Mouse (Mus musculus) lung, postnatal 36 days (tissue): ENCODE measurements around the gene Serp2.

Experiments
- DNase-seq: peaks from one replicate; pipeline ENCODE4 v3.0.0; 2022; ENCODE audit warnings: mixed read lengths

Serp2 gene

DNA sequence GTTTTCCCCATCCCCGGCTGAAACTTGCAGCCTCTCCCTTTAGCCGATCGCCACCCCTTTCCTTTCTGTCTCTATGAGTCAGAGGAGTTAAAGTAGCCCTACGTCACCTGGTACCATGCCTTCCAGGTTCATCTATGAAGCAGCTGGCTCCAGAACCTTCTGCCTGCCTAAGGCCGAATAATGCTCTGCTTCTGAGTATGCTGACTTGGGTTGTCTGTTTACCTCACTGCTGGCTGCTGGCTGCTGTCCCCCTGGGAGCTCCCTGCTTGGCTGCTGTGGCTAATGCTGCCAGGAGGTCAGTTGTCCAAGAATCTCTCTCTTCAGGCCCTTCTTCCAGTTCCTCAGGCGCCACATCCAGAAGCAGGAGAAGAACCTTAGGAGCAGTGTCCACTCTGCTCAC is 30.2 kb downstream of the Serp2 start:
- no peak for DNase-seq

DNA sequence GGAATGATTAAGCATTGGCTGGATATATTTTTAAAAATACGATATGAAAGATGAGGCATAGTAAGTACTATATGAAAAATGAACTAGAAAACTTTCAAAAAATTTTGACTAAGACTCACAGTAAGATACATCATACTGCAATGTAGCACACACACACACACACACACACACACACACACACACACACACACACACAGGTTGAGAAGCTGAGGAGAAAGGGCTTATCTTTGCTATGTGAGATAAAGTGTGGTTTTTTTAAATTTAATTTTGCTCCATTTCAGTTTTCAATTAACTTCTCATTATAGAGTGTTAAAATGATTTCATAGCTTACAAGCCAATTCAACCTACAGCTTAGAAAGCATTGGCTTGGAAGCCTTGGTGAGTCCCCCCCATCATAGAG is 33.3 kb downstream of the Serp2 start:
- no peak for DNase-seq

DNA sequence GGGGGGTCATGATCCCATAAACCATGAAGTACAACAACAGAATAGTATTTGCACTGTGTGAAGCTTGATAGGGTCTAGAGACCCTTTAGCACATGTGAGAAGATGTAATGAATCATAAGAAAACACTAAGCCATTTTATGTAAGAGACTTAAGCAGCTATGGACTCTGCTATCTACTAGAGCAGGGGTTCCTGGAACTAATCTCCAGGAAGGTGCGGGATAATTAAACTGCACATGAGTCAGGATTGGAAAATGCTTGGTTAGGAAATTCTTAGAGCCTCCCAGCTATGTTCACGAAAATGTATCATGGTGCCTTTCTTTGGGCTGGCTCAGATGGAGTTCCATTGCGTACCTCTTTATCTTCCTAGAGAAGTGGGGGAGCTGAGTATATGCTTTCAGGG is 35.4 kb downstream of the Serp2 start:
- DNase-seq = no peak

DNA sequence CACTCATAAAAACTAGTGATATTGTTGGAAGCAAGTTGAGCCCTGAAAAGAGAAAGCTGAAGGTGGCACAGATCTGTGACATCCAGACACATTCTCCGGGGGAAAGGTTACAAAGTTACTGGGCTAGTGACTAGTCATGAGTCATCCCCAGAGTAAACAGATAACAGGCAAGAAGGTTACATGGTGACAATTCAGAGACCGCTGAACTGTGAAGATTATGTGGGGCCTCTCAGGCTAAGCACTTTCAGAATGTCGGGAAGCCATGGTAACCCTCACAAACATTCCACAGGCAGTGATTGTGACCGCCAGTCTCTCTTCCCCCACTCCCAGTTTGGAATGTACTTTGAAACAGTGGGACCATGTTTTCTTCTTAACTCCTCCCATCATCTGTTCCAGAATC is 36.1 kb downstream of the Serp2 start:
- DNase-seq = no peak

DNA sequence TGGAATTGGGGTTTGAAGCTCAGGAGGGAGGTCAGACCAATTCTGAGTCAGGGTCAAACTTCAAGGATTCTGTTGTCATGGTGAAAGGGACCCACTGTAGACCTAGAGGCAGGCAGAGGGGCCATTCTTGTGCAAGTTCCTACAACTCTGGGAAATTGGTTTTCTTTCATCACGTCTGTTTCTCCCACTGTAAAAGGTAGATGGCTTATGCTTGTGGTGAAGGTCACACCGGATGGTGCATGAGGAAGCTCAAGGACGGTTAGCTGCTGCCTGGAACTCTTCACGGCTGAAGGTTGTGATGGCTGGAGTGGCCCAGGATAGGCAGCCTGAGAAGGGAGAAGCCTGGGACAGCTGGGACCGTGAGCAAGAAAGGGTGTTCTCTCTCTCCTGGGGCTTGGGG is 38.5 kb downstream of the Serp2 start:
- DNase-seq = no peak

DNA sequence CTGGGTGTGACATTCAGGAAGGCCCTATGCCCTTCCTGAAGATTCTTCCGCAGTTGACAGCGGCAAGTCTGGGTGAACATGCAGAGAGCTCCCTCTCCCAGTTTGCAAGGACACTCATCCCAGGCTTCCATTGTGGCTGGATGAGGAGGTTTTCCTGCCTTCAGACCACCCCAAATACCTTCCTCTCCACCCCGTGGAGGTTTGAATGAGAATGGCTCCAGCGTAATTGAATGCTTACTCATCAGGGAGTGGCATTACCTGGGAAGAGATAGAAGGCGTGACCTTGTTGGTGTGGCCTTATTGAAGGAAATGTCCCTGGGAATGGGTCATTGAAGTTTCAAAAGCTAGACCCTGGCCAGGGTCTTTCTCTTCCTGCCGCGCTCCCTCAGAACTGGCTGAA is 41.1 kb downstream of the Serp2 start:
- DNase-seq = no peak

DNA sequence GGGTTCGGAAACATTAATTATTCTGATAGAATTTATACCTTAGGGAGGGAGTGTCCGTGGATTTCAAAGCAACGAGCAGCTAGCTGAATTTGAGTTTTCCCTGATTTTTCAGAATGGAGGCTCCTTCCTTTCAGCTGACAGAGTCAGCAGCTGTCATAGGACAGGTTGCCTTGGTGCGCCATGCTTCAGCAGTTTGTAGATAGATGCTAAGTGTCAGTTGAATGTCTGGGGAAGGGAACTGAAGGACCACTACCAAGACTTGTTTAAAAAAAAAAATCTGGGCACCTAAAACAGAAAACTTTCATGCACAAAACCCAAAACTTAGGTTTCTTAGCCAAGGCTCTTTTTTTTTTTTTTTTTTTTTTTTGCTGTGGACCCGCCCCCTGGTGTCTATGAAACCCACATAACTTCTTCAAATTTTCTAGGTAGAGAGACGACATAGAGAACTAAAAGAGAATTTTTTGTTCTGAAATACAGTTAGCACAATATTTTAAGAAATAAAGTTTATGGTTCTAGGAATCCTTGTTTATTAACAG is 42.6 kb downstream of the Serp2 start:
- DNase-seq = no peak

DNA sequence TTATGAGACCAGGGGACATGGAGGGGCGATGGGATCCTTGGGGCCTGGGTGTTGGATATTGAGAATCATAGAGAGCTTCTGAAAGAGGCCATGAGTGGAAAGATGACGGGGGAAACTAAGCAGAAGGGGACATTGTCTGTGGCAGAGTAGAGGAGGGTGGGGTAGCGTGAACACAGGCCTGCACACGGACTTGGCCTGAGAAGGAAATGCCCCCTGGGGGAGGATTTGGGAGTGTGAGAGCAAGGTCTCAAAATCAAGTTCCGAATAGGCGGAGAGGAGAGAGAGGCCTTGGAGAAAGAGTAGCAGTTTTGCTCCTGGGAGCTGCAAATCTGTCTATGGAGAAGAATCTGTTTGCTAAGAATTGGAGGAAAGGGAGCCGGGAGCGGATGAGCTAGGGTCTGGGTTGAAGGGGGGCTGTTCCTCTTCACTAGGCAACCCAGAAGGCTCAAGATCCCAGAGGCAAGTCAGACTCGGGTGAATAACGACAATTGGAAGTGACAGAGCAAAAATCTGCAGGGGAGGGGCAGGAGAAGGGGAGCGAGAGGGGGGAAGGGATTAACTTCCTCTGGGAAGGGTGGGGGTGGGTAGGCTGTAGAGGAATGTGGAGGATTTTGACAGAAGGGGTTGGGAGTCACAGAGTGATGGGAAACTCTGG is 43.2 kb downstream of the Serp2 start:
- DNase-seq = no peak

DNA sequence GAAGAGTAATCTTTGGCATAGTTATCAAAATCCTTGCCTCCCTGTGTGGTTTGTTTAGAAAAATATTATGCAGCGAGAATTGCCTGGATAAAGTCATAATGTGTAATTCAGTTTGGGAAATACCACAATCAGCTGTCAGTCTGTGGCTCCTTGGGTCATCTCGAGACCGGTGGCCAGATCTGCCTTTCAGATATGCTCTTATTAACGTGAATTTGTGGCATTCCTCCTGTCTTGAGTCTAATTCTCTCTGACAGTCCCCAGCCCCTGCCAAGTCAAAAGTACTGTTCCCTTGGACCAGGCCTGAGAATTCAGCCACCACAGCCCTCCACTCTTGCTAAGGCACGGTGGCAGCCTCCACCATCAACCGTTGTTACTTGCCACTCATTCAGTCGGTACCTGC is 44.7 kb downstream of the Serp2 start:
- DNase-seq = no peak

DNA sequence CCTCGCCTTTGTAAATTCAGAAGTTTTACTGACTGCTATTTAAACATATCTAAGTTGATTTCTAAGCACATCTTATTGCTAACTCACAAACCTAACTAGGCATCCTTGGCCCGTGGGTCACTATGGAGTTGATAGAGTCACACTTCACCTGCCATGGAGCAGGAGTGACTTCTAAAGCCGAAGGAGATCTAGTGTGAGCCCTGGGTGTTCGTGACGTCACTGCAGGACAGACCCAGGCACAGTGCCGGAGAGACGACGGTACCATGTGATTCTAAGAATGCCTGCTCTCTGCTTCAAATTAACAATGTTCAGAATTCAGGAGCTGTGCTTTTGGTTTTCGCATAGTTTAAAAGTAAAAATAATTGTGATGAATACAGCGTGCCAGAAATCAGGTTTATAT is 48.0 kb downstream of the Serp2 start:
- no peak for DNase-seq

DNA sequence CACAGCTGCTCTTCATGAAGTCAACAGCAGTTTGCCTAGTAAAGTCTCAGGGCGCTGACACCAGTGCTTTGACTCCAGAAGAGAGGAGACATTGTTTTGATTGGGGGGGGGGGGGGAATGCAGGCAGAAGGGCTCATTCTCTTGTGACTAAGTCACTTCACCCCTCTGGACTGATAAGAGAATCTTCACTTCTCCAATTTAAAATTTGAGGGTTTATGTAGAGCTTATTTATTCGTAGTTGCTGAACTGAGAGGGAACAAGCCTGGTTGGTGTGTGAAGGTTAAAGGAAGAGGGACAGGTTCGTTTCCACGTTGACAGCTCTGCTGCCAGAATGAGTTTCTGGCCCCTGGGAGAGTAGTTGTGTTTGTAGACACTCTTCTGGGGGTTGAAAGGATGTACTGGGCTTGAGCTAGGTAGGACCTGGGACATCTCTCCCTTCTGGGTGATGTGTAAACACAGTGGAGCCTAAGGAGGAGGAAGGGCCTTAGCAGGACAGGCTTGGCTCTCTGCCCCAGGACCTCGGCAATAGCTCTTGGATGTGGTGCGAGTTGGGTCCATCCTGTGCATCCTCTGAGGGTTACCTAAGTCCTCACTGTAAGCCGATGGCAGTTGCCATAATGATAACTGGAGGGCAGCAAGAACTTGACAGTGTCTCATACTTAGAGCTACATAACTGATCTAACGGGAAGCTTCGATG is 48.7 kb downstream of the Serp2 start:
- DNase-seq = no peak

DNA sequence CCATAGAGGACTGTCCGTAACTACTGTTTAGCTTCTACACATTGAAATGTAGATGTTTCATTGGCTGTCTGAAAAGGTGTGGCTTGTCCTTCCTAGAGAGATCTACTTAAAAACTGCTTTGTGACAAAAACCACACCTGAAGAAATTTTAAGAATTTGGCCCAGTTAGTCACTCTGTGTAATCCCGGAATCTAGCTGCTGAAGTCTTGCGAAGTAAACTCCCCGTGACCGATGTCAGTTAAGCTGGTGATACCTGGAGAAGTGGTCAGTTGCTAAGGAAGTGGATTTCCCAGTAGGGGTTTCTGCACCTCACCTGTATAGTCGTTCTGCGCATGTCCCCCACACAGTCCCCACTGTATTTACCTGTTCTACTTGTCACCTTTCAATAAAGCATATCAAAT is 49.3 kb downstream of the Serp2 start:
- no peak for DNase-seq

DNA sequence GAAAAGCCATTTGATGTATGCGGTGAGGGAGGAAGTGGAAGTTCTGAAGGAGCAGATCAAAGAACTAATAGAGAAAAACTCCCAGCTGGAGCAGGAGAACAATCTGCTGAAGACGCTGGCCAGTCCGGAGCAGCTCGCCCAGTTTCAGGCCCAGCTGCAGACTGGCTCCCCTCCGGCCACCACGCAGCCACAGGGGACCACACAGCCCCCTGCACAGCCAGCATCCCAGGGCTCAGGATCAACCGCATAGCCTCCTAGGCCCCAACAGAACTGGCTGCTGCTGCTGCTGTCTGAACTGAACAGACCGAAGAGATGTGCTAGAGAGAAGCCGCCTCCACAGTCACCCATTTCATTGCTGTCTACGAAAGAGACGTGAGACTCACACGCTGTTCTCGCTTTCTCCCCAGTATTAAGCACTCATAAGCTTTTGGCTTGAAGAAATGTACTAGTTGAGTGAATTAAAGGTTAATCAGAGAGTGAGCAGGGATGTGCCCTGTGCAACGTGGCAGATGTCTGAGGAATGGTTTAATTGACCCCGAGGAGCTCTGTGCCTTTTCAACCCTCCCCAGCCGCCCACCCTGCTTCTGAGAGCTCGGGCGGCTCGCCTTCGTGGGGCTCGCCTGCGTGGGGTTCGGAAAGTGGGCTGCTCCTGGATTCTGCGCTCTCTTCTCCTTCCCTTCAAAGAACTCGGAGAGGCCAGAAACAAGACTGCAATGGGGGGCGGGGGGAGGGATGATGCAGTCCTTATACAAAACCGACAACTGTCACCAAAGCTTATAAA is 50.1 kb downstream of the Serp2 start:
- DNase-seq = no peak

DNA sequence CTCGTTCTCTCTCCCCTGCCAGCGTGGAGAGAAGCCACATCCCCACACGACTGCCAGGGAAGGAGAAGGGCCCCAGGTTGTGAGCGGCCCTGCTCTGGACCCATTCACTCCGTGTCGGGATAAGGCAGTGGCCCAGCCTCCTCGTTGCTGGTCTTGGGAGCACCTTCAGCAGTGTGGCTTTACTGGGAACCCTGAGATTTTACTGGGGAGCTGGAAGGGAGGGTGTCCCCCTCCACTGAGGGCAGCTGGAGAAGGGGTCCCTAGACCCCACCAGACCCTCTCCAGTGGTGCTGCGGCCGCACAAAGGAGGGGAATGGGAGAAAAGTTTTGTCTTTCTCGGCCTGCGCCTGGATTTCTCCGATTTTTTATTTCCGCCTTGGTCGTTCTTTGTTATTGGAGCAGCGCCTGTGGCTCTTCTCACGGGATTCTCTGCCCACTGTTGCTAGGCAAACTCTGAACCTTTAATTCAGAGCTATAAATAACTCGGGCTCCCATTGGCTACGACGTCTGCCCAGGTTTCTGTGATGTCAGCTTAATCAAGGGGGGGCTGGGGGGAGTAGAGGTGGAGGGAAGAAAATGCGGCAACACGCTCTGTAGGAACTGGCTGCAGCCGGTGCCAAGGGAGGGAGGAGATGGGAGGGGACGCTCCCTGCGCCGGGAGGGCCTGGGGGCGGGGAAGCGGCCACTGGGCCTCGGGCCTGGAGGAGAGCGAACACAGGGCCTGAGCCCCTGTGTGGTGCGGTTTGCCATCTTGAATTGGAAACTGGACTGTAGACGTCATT is 51.1 kb downstream of the Serp2 start:
- DNase-seq = peak; percentile 91

DNA sequence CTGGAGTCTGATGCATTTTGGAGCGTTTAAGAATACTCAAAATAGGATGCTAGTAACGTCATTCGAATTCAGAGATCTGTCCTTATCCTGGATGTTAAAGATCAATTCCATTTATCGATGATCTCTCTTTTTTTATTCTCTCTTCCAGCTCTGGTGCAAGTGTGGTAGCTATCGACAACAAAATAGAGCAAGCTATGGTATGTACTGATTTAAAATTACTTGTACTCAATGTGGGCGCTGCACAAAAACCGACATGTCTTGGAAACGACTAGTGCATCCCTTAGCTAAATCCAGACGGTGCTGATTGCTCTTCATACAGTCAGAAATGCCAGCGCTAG is 51.6 kb downstream of the Serp2 start:
- DNase-seq = no peak

DNA sequence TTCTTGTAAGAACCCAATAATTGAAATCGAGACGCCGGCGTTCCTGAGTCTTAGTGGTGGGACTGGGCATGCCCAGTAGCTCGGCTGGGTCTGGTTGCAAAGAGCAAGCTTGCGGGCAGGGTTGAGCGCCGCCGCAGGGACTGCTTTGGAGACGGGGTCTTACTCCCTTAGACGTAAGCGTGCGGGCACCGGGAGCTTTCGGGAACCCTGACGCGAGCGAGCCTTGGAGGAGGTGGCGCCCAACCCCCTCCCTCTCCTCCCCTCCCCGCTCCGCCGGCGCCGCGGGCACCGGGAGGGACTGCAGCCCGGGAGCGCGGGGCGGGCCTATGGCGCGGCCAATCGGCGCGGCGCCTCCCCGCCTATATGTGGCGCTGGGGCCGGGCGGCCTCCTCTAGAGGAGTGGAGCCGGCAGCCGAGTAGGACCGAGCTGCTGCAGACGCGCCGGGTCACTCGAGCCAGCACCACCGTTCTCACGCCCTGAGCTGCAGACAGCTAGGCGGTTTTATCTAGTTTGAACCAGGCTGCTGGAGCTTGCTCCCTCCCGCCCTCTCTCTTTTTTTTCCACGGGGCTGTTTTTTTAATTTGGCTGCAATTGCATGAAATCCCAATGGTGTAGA is 52.5 kb downstream of the Serp2 start:
- peak; percentile 94 for DNase-seq

DNA sequence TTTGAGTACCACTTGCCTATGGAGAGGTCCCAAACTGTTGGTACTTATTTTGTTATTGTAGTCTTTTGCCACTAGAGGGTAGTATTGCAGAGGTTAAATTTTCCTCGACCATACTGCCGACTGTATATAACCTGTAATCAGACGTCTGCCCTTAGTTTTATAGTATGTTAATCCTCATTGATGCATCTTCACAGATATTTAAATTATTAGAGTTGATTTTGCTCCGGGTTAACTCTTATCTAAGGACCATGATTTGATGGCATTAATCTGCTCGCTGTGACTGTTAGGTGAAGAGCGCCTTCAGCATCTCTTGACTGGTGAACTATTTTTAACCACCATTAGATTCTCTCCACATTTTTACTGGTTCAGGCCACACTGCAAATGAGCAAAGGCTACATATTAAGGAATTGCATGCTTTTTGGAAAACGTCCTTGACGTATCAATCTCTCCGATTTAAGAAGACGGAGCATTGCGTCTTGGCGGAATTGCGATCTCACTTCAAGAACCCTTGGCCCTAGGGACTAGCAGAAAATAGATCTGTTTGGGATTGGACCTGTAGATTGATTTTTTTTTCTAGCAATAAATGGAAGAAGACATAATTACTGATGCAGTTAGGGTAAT is 53.3 kb downstream of the Serp2 start:
- DNase-seq = no peak

DNA sequence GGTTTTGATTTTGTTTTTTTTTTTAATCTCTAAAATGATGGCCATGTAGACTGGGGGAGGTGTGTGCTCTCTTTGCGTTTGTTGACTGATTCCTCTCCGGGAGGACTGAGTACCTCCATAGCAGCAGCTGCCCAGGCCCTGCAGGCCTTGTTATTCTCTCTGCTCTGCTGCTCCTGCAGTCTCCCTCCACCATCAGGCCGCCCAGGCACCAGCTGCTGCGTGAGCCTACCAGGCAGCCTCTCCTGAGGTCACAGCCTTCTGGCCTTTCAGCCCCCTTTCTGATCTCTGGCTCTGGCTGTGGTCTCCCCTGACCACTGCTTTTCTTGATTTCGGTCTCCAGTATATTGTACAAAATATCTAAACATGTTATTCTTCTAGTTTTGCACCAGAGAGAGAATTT is 56.7 kb downstream of the Serp2 start:
- DNase-seq = no peak

DNA sequence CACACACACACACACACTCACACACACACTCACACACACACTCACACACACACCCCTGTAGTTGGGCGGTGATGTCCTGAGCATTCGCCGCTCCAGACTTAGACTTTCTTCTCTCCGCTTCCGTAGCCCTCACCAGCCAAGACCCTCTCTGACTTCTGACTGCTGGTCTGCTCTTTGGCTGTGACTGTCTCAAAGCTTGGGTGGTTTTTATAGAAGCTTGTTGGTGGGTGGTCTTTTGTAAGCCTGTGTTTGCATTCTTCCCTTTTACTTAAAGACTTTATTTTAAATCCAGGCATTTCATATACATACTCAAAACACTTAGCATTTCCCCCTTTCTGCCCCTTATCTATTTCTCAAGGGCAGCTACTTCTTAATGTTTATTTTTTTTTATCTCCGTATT is 57.2 kb downstream of the Serp2 start:
- DNase-seq = no peak

DNA sequence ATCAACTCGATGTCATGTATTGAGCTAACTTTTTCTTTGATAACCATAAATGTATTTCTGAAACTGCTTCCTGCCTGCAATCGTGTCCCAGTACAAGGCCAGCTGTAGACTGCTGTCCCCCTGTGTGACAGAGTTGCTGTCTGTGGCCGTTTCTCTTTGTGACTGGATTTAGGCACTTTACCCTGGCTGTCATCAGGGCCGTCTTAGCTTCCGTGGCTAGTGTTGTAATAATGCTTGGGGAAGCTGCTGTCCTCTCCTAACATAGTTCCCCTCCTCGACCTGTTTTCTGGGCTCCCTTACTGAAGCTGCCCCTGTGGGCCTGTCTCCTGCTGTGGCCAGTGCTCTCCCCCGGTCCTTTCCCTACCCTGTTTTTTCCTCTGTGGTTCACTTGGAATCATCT is 58.5 kb downstream of the Serp2 start:
- no peak for DNase-seq

DNA sequence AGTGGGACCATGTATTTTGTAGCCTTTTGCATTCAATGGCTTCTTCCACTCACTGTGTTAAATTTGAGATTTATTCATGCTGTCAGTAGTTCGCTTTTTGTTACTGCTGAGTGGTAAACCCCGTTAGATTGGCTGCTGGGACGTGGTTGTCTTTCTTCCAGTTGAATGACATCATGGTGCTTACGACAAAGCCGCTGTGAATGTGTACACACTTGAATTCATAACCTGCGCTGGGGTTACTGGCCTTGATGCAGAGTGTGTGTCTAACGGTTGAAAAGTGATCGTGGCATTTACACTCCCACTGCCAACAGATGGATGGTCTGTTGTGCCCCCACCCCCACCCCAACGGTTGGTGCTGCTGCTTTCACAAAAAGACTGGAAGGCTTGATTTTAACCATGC is 59.5 kb downstream of the Serp2 start:
- DNase-seq = no peak

DNA sequence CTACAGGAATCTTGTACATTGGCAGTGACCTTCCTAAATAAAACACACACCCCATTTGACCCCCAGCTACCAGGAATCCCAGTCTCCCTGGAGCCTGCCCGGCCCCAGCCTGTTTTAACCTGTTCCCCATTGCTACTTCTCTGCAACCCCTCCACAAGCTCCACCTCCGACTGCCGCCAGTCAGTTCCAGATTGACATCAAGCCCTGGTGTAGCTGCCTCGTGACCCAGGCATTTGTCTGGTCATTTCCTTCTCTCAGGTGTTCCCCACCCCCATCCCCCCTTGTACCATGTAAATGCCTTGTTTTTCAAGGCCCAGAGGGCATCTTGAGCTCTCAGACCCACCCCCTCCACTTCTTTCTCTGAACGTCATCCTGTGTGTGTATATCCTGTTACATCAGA is 61.7 kb downstream of the Serp2 start:
- DNase-seq = no peak
